Mouse (Mus musculus) granulocyte monocyte progenitor cell, adult 5-6 weeks (primary cell): ENCODE data around the gene Syce3. TPM values are rescaled to one million over a fixed set of nuclear protein-coding genes. Genes with fewer than 3 reads are reported as not detected.

Experiments
- total RNA-seq, 2 experiments: library from RNA; stranded (forward) in 1 of 2; stranded (reverse) in 1 of 2; fragments of 200-712, 200-1000 nt in 1 of 2; fragments of >200 nt in 1 of 2; fragmentation: Nextera tagmentation in 1 of 2; gene quantifications; 2 replicates each; pipeline ENCODE4 v1.2.3; 2014 to 2017

The Syce3 gene
- total RNA-seq, 2 experiments from 2014 or later = not detected

Other genes starting within 250 kb of the Syce3 start
- 19.1 and 23.4 TPM in 2 replicates for gene Plxnb2, start 229.7 kb downstream of the Syce3 start, total RNA-seq (2014; fragmentation: Nextera tagmentation)
- 11.0 and 14.7 TPM in 2 replicates for gene Plxnb2, start 229.7 kb downstream of the Syce3 start, total RNA-seq (2017)
- gene Dennd6b, start 214.0 kb downstream of the Syce3 start, total RNA-seq (2014; fragmentation: Nextera tagmentation) = 4.3 and 6.1 TPM in 2 replicates
- gene Dennd6b, start 214.0 kb downstream of the Syce3 start, total RNA-seq (2017) = 2.5 and 4.7 TPM in 2 replicates
- 9.2 and 10.5 TPM in 2 replicates for gene Ppp6r2, start 198.9 kb downstream of the Syce3 start, total RNA-seq (2014; fragmentation: Nextera tagmentation)
- 5.8 and 6.4 TPM in 2 replicates for gene Ppp6r2, start 198.9 kb downstream of the Syce3 start, total RNA-seq (2017)
- gene Sbf1, start 95.2 kb downstream of the Syce3 start, total RNA-seq (2014; fragmentation: Nextera tagmentation) = 88.1 and 131 TPM in 2 replicates
- gene Sbf1, start 95.2 kb downstream of the Syce3 start, total RNA-seq (2017) = 43.1 and 52.0 TPM in 2 replicates
- not detected in 2 replicates for gene Adm2, start 87.8 kb downstream of the Syce3 start, total RNA-seq (2014; fragmentation: Nextera tagmentation)
- not detected in 2 replicates for gene Adm2, start 87.8 kb downstream of the Syce3 start, total RNA-seq (2017)
- not detected in 2 replicates for gene Miox, start 76.1 kb downstream of the Syce3 start, total RNA-seq (2014; fragmentation: Nextera tagmentation)
- gene Miox, start 76.1 kb downstream of the Syce3 start, total RNA-seq (2017) = not detected in 2 replicates
- 15.4 and 22.3 TPM in 2 replicates for gene Lmf2, start 54.8 kb downstream of the Syce3 start, total RNA-seq (2014; fragmentation: Nextera tagmentation)
- 8.9 and 11.0 TPM in 2 replicates for gene Lmf2, start 54.8 kb downstream of the Syce3 start, total RNA-seq (2017)
- 87.4 and 136 TPM in 2 replicates for gene Ncaph2, start 54.8 kb downstream of the Syce3 start, total RNA-seq (2014; fragmentation: Nextera tagmentation)
- gene Ncaph2, start 54.8 kb downstream of the Syce3 start, total RNA-seq (2017) = 92.2 and 118 TPM in 2 replicates
- 12.4 and 27.5 TPM in 2 replicates for gene Sco2, start 36.7 kb downstream of the Syce3 start, total RNA-seq (2014; fragmentation: Nextera tagmentation)
- 22.7 and 31.5 TPM in 2 replicates for gene Sco2, start 36.7 kb downstream of the Syce3 start, total RNA-seq (2017)
- gene Tymp, start 33.5 kb downstream of the Syce3 start, total RNA-seq (2014; fragmentation: Nextera tagmentation) = not detected in 2 replicates
- gene Tymp, start 33.5 kb downstream of the Syce3 start, total RNA-seq (2017) = 0.43 and 1.1 TPM in 2 replicates
- 3.1 and 4.2 TPM in 2 replicates for gene Odf3b, start 31.2 kb downstream of the Syce3 start, total RNA-seq (2014; fragmentation: Nextera tagmentation)
- gene Odf3b, start 31.2 kb downstream of the Syce3 start, total RNA-seq (2017) = 0.46 TPM in 1 of 2 replicates, not detected in the other
- gene Klhdc7b, start 25.6 kb downstream of the Syce3 start, total RNA-seq (2014; fragmentation: Nextera tagmentation) = not detected in 2 replicates
- 0.13 TPM in 1 of 2 replicates, not detected in the other for gene Klhdc7b, start 25.6 kb downstream of the Syce3 start, total RNA-seq (2017)
- gene Cpt1b, start 15.4 kb upstream of the Syce3 start, total RNA-seq (2014; fragmentation: Nextera tagmentation) = 2.8 and 2.9 TPM in 2 replicates
- gene Cpt1b, start 15.4 kb upstream of the Syce3 start, total RNA-seq (2017) = 1.5 TPM in 1 of 2 replicates, not detected in the other
- gene C730034F03Rik, start 19.1 kb upstream of the Syce3 start, total RNA-seq (2014; fragmentation: Nextera tagmentation) = not detected in 2 replicates
- gene C730034F03Rik, start 19.1 kb upstream of the Syce3 start, total RNA-seq (2017) = 2.7 and 3.6 TPM in 2 replicates
- not detected in 2 replicates for gene Gm44502, start 19.2 kb upstream of the Syce3 start, total RNA-seq (2014; fragmentation: Nextera tagmentation)
- 0.82 TPM in 1 of 2 replicates, not detected in the other for gene Gm44502, start 19.2 kb upstream of the Syce3 start, total RNA-seq (2017)
- gene Chkb, start 19.4 kb upstream of the Syce3 start, total RNA-seq (2014; fragmentation: Nextera tagmentation) = 77.0 and 85.0 TPM in 2 replicates
- gene Chkb, start 19.4 kb upstream of the Syce3 start, total RNA-seq (2017) = 25.3 and 27.7 TPM in 2 replicates
- gene Mapk8ip2, start 43.4 kb upstream of the Syce3 start, total RNA-seq (2014; fragmentation: Nextera tagmentation) = not detected in 2 replicates
- gene Mapk8ip2, start 43.4 kb upstream of the Syce3 start, total RNA-seq (2017) = not detected in 2 replicates
- 12.7 and 21.4 TPM in 2 replicates for gene Arsa, start 66.9 kb upstream of the Syce3 start, total RNA-seq (2014; fragmentation: Nextera tagmentation)
- gene Arsa, start 66.9 kb upstream of the Syce3 start, total RNA-seq (2017) = 8.5 and 30.3 TPM in 2 replicates
- gene Shank3, start 89.1 kb upstream of the Syce3 start, total RNA-seq (2014; fragmentation: Nextera tagmentation) = 0.34 and 0.58 TPM in 2 replicates
- gene Shank3, start 89.1 kb upstream of the Syce3 start, total RNA-seq (2017) = 0.26 and 0.47 TPM in 2 replicates
- gene Acr, start 157.8 kb upstream of the Syce3 start, total RNA-seq (2014; fragmentation: Nextera tagmentation) = not detected in 2 replicates
- gene Acr, start 157.8 kb upstream of the Syce3 start, total RNA-seq (2017) = not detected in 2 replicates
- gene Rabl2, start 181.4 kb upstream of the Syce3 start, total RNA-seq (2014; fragmentation: Nextera tagmentation) = 10.2 and 16.8 TPM in 2 replicates
- 11.1 and 18.9 TPM in 2 replicates for gene Rabl2, start 181.4 kb upstream of the Syce3 start, total RNA-seq (2017)